Mouse (Mus musculus): ENCODE measurements around the gene Dand5. TPM values are rescaled to one million over a fixed set of nuclear protein-coding genes. Genes with fewer than 3 reads are reported as not detected.

Dand5 gene
- 6.3 TPM in 2 replicates for polyA plus RNA-seq (2015; fragmentation: Nextera tagmentation; extraction: Ambion mirVana)

- 31% methylated on average over 3 of the region's 3 CpGs for WGBS
- H3K9ac ChIP-seq: 0 out of 2 replicates have a peak within 1 kb of the TSS, but pooled peaks have one; percentile 31
These were observed at the start of gene Dand5 for GRCm38 (mm10) chr8:84822723-84823122. Gene Dand5, minus strand, starts transcription at chr8:84822823.

GRCm38 (mm10) chr8:84871376-84872308 lies 49.0 kb upstream of the Dand5 start, which contains the start of gene Syce2:
Gene Syce2, plus strand, starts transcription at chr8:84872111.
- Histone ChIP-seq H3K4me3 (peak within 1 kb of the TSS; percentile 53), H3K9me3 (no peaks in the 10 kb centered on the region), H3K36me3 (peaks cover 31% of the 10 kb centered on the region), H3K4me2 (replicated peaks) (peak within 1 kb of the TSS; percentile 97), H3K27me3 (no peaks in the 10 kb centered on the region), H3K9ac (peak within 1 kb of the TSS; percentile 66), H3K4me1 (peaks cover 17% of the 10 kb centered on the region), H3K27ac (no peak within 1 kb of the TSS)
- peak; percentile 79 for ATAC-seq (ENCODE audit: low FRiP score, low read depth)
- 13% methylated on average over 46 of the region's 46 CpGs for WGBS

More at GRCm38 (mm10) chr8:84822723-84823122, at the start of gene Dand5:
- H3K4me3 ChIP-seq: peak within 1 kb of the TSS; percentile 32
- no peaks in the 10 kb centered on the region for H3K9me3 ChIP-seq
- no peak within 1 kb of the TSS for H3K27ac ChIP-seq
- H3K27me3 ChIP-seq: no peaks in the 10 kb centered on the region
- H3K36me3 ChIP-seq: no peaks in the 10 kb centered on the region
- no peak for ATAC-seq (ENCODE audit: low FRiP score, low read depth)
- peak within 1 kb of the TSS; percentile 62 for H3K4me2 ChIP-seq (replicated peaks)
- peaks cover 4% of the 10 kb centered on the region; the same call in 1 of the 2 replicates for H3K4me1 ChIP-seq

- peaks cover 33% of the 10 kb centered on the region for H3K36me3 ChIP-seq
- WGBS: under 1% methylated on average over 39 of the region's 39 CpGs
- H3K4me1 ChIP-seq: peaks cover 13% of the 10 kb centered on the region
- H3K4me2 ChIP-seq (replicated peaks): peak within 1 kb of the TSS; percentile 94
- H3K27me3 ChIP-seq: no peaks in the 10 kb centered on the region
- H3K27ac ChIP-seq: peak within 1 kb of the TSS; percentile 48; the same call in 1 of the 2 replicates
- H3K4me3 ChIP-seq: peak within 1 kb of the TSS; percentile 89
- H3K9me3 ChIP-seq: no peaks in the 10 kb centered on the region
- ATAC-seq (ENCODE audit: low FRiP score, low read depth): peak; percentile 92
- H3K9ac ChIP-seq: peak within 1 kb of the TSS; percentile 86
These were observed 34.3 kb upstream of the Dand5 start, which contains the start of gene Farsa for GRCm38 (mm10) chr8:84856864-84857441. Gene Farsa, plus strand, starts transcription at chr8:84856989.

- H3K4me3 ChIP-seq: peak overlapping the region; percentile 89; the same call in 1 of the 2 replicates
- 92% methylated on average over 3 of the region's 3 CpGs for WGBS
- no peaks in the 10 kb centered on the region for H3K27me3 ChIP-seq
- no peak for ATAC-seq (ENCODE audit: low FRiP score, low read depth)
- peaks cover 13% of the 10 kb centered on the region for H3K4me1 ChIP-seq
- H3K9ac ChIP-seq: no peak overlapping the region
- no peak overlapping the region for H3K4me2 ChIP-seq (replicated peaks)
- H3K9me3 ChIP-seq: no peaks in the 10 kb centered on the region
- H3K36me3 ChIP-seq: peaks cover 28% of the 10 kb centered on the region
- H3K27ac ChIP-seq: no peak overlapping the region
These were observed 33.8 kb upstream of the Dand5 start for GRCm38 (mm10) chr8:84856434-84856833.

GRCm38 (mm10) chr8:84847684-84848435 lies 25.2 kb upstream of the Dand5 start:
- ATAC-seq (ENCODE audit: low FRiP score, low read depth): no peak
- Histone ChIP-seq H3K27ac (peak overlapping the region; percentile 77; the same call in 1 of the 2 replicates), H3K36me3 (peaks cover 25% of the 10 kb centered on the region), H3K9me3 (no peaks in the 10 kb centered on the region), H3K4me2 (replicated peaks) (peak overlapping the region; percentile 77), H3K9ac (peak overlapping the region; percentile 73), H3K4me3 (peak overlapping the region; percentile 98), H3K4me1 (peaks cover 35% of the 10 kb centered on the region), H3K27me3 (no peaks in the 10 kb centered on the region)
- WGBS: 45% methylated on average over 6 of the region's 6 CpGs

- Histone ChIP-seq H3K4me3 (peak within 1 kb of the TSS; percentile 98), H3K4me1 (peaks cover 39% of the 10 kb centered on the region), H3K36me3 (peaks cover 34% of the 10 kb centered on the region), H3K27me3 (no peaks in the 10 kb centered on the region), H3K27ac (peak within 1 kb of the TSS; percentile 81; the same call in 1 of the 2 replicates), H3K9me3 (no peaks in the 10 kb centered on the region), H3K4me2 (replicated peaks) (peak within 1 kb of the TSS; percentile 88), H3K9ac (peak within 1 kb of the TSS; percentile 98)
- ATAC-seq (ENCODE audit: low FRiP score, low read depth): peak; percentile 100
- under 1% methylated on average over 55 of the region's 55 CpGs for WGBS
These were observed 24.3 kb upstream of the Dand5 start, which contains the start of gene Calr for GRCm38 (mm10) chr8:84846722-84847572. Gene Calr, minus strand, starts transcription at chr8:84846934.

- H3K9me3 ChIP-seq: no peaks in the 10 kb centered on the region
- H3K36me3 ChIP-seq: peaks cover 41% of the 10 kb centered on the region
- peak; percentile 7 for ATAC-seq (ENCODE audit: low FRiP score, low read depth)
- peak overlapping the region; percentile 98 for H3K9ac ChIP-seq
- peak overlapping the region; percentile 88 for H3K4me2 ChIP-seq (replicated peaks)
- WGBS: under 1% methylated on average over 30 of the region's 30 CpGs
- H3K27me3 ChIP-seq: no peaks in the 10 kb centered on the region
- H3K27ac ChIP-seq: peak overlapping the region; percentile 81; the same call in 1 of the 2 replicates
- peak overlapping the region; percentile 98 for H3K4me3 ChIP-seq
- peaks cover 42% of the 10 kb centered on the region for H3K4me1 ChIP-seq
These were observed 23.6 kb upstream of the Dand5 start for GRCm38 (mm10) chr8:84846094-84846721.

GRCm38 (mm10) chr8:84845355-84846093 lies 22.9 kb upstream of the Dand5 start:
- peaks cover 44% of the 10 kb centered on the region for H3K4me1 ChIP-seq
- no peaks in the 10 kb centered on the region for H3K9me3 ChIP-seq
- no peaks in the 10 kb centered on the region for H3K27me3 ChIP-seq
- peaks cover 43% of the 10 kb centered on the region for H3K36me3 ChIP-seq
- H3K4me2 ChIP-seq (replicated peaks): peak overlapping the region; percentile 88
- no peak overlapping the region; the same call in 1 of the 2 replicates for H3K27ac ChIP-seq
- H3K9ac ChIP-seq: peak overlapping the region; percentile 98
- WGBS: 12% methylated on average over 12 of the region's 12 CpGs
- ATAC-seq (ENCODE audit: low FRiP score, low read depth): no peak
- H3K4me3 ChIP-seq: peak overlapping the region; percentile 98

- Histone ChIP-seq H3K27me3 (no peaks in the 10 kb centered on the region), H3K4me1 (peaks cover 47% of the 10 kb centered on the region), H3K27ac (no peak overlapping the region; the same call in 1 of the 2 replicates), H3K9me3 (no peaks in the 10 kb centered on the region), H3K36me3 (peaks cover 43% of the 10 kb centered on the region), H3K4me2 (replicated peaks) (peak overlapping the region; percentile 88), H3K4me3 (peak overlapping the region; percentile 98), H3K9ac (peak overlapping the region; percentile 98)
- 85% methylated on average over 9 of the region's 9 CpGs for WGBS
- ATAC-seq (ENCODE audit: low FRiP score, low read depth): no peak
These were observed 21.9 kb upstream of the Dand5 start for GRCm38 (mm10) chr8:84844397-84845070.

Data from limb, embryonic 13.5 days (tissue).